Mouse (Mus musculus) CD4-positive, CD25-positive, alpha-beta regulatory T cell, adult 2 months (primary cell): ENCODE measurements around the gene Htra1.

ENCODE experiments used
- DNase-seq: peaks from one replicate; pipeline ENCODE4 v3.0.0-alpha.2; 2012; ENCODE audit warnings: low read depth, low spot score

Htra1 gene

DNA sequence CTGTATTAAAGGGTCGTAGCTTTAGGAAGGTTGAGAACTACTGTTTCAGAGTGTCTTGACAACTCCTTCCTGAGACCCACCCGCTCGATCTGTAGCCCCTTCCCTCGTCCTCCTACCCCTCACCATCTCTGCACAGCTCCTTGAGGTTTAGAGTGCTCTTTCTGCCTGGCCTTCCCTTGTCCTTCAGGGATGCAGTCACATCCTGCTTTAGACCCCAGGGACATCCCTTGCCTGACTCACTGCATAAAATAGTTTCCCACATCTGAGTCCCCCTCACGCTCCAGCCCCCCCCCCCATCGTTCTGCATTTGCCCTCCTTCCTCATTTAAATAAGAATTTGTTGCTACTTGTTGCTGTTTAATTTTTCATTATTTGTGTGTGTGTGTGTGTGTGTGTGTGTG lies 31.0 kb downstream of the Htra1 start:
- DNase-seq: no peak

- DNase-seq: no peak
Observed at GRCm38 (mm10) chr7:130967901-130968300, 32.0 kb downstream of the Htra1 start.

DNA sequence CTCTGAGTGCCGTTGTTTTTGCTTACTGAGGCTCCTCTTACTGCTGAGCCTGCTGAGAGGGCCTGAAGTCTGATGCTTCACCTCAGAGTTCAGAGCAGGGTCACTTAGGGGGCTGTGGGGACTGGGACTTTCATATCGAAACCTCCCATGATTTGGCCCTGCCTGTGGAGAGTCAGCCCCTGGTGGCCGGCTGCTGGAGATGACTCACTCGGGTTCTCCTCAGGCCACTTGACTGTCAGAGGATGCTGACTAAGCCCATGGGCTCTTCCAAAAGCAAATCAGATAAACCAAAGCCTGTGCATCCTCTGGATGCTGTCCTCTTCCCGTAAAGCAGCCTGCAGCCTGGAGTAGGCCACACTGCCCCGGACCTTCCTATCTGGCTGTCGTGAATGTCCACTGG lies 32.6 kb downstream of the Htra1 start:
- no peak for DNase-seq

DNA sequence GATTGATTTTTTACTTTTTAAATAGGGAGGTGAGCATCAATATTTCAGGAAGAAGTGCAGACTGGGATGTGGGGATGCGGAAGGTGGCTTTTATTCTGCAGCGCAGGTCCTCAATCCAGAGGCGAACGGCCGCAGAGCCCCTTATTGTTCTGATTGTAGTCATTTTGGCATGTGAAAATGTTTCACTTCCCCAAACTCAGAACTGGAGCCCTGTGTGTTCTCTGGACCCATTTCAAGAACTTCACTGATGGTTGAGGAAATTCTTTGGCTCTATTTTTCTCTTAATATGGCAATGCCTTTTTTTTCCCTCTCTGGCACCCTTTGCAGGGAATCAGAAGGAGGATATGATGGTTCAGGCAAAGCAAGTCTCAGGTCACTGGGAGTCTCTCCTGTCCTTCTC lies 33.2 kb downstream of the Htra1 start:
- DNase-seq: no peak

- no peak for DNase-seq
Observed at GRCm38 (mm10) chr7:130969507-130969906, 33.6 kb downstream of the Htra1 start.

DNA sequence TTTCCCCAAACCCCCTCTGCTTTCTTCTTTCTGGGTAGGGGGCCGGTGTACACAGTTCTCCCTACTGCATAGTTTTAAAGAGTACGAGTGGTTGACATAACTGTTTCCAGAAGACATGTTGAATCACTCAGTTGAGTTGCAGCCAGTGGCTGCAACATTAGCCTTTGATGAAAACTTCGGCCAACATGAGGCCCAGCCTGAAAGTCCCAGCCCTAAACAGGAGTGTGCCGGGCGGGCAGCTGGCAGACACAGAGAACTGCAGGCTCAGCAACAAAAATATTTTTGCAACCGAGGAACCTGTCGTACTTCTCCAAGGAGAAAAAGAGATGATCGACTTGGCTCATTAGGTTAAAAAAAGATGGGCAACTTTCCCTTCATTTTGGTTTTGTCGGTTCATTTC lies 36.9 kb downstream of the Htra1 start:
- DNase-seq: no peak

- no peak for DNase-seq
Observed at GRCm38 (mm10) chr7:130976305-130976935, 40.5 kb downstream of the Htra1 start.

DNA sequence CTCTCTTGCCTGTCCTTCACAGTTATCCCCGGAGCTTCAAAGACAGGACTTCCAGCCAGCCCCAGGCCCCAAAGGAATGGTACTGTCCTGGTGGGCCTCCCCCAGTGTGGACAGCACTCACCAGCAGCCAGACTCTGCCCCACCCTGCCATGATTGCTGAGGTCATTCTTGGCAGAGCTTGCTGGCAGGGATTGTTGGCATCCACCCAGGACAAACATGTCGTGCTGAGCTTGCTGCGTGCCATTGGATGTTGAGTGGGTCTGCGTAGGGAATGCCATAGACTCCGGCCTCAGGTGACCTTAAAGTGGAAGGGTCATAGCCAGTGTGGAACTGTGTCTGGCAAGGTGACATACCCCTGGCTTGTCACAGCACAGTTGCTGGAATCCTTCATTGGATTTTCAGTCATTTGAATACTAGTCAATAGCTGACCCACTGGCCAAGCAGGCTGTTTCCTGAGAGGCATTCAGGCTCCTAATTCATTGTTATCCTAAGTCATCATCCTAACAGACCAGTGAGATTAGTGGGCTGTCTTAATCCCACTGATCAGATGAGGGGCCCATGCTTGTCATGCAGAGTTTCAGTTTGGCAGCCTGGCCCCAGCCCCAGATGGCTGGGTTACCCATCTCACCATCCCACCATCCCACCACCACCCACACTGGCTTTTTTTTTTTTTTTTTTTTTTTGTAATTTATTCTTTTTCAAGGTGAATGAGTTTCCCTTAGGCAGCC lies 42.0 kb downstream of the Htra1 start:
- DNase-seq: no peak

- DNase-seq: no peak
Observed at GRCm38 (mm10) chr7:130978545-130978944, 42.6 kb downstream of the Htra1 start.

DNA sequence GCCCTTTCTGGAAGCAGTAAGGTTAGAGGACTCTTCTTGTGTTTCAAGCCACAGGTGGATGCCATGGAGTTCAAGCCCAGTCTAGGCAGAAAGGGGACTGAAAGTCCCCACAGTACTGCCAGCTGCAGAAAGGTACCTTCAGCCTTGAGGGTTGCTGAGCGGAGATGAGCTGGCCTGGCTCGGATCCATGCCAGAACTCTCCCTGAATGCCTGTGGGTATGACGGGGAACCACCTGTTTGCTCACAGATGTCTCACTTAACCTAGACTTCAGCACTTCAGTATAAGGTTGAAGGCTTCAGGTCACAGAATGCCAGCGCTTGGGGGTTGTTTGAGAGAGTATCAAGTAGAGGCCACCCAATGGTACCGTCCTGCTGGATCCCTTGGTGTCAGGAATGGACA lies 44.2 kb downstream of the Htra1 start:
- DNase-seq: no peak

- no peak for DNase-seq
Observed at GRCm38 (mm10) chr7:130982371-130982770, 46.5 kb downstream of the Htra1 start.

DNA sequence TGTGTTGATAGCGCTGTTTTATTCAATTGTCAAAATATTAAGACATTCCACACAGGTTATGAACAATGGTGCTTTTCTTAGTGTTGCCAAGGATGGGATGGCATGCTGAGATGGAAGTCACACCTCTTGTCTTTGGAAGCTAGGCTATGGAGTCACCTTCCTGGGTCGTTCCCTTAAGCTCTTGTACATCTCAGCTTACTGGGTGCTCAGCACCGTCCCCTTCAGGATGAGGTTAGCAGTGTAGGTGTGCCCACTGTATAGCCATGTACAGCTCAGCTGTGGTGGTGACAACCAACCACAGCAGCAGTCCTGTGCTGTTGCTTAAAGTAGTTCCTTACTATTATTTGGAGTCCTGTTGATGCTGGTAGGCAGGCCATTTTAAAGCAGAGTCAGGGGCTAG lies 47.0 kb downstream of the Htra1 start:
- DNase-seq: no peak

DNA sequence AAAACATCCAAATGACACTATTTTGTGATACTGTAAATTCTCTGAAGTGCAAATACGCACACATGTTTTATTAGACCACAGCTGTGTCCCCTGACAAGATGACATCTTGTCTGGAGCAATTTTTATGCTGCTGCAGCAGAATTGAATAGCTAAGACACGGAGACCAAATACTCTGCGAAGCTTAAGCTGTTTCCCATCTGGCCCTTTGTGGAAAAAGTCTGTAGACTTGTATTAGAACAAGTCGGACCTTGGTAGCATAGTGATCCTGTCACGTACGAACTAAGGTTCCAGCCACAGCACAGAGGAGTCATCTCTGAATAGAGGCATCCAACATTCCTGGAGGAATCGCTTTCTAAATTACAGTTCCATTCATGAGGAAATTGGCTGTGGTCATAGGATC lies 48.4 kb downstream of the Htra1 start:
- DNase-seq: no peak

DNA sequence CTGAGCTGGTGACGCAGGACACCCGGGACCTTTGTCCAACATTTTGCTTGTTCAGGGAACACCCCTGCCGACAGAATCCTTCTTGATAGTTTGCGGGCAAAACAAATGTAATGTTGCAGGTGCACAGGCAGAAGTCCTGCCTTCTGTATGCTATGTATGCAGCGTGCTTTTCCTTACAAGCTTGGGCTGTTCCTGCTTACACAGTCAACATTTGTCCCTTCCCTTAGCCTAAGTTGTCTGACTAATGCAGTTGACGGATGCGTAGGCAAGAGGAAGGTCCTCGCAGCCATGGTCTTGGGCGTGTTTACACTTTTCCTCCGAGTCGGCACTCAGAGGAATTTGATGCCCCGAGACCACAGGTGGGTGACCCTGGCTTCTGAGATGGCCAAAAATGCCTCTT lies 49.3 kb downstream of the Htra1 start:
- DNase-seq: no peak

DNA sequence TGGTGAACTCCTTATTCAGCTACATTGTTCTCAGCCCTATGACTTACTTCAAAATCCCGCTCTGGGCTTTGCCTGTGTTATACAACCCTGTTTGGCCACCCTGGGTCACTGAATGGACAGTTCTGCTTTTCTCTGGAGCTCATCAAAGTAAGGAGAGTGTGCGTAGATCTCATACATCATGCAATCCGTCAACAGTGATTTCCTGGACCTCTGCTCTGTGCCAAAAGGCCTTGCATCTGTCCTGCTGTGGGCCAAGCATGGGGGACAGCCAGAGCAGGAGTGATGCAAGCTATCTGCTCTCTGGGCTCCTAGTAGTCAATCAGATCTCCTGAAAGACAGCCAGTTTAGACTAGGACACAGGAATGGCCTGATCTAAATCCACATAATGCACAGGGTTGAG lies 49.8 kb downstream of the Htra1 start:
- DNase-seq: no peak

- DNase-seq: no peak
Observed at GRCm38 (mm10) chr7:130988146-130988545, 52.2 kb downstream of the Htra1 start.

DNA sequence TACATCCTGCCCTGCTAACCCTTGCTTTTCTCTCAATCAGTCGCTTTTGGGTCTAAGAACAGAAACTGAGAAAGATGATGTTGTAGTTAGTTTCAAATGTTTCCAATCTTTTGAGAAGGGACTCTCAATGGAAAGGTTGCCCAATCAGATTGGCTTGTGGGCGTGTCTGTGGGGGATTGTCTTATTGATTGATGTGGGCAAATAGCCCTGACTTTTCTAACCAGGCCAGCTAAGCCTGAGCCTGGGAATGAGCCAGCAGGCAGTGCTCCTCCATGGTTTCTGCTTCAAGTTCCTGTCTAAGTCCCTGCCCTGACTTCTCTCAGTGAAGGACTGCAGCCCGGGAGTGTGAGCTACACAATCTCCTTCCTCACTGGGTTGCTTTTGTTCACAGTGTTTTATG lies 53.5 kb downstream of the Htra1 start:
- no peak for DNase-seq

DNA sequence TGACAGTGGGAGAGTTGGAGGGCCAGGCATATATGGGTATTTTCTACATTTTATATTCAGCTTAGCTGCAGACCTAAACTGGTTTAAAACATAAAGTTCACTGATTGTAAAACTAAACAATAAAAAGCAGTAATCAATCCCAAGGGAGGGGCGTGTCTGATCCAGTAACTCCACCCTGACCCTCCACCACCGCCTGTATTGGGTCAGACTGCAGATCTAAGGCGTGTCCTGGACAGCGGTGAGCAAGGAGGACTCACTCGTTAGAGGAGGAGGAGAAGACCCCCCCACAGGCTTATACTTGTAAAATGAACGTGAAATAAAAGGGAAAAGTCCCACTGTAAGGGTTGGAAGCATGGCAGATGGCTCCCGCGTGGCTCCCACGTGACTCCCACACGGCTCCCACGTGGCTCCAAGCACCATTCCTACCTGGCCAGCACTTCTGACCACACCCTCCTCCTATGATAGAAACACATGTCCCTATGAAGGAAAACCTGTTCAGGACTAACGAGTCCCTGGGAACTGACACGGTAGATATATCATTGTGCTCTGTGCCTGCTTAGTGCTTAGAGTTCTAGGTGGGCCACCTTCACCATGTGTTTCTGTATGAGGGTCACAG lies 55.4 kb downstream of the Htra1 start:
- no peak for DNase-seq

DNA sequence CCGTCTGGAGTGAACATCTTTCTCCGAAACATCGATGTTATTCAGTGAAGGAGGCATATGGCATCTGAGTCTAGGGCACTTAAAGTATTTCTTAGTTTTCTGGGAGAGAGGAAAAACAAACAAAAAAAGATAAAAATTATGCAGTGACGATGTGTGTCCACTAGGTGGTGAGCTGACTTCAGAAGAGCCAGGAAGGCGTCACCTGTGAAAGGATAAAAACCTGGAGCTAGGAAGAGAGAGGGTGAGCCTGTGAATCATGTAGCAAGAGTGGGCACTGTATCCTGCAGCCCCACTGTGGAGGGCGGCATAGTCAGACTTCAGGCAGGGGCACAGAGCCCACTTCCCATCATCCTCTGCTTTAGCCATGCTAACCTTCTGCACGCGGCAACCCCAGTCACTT lies 58.0 kb downstream of the Htra1 start:
- peak; percentile 5 for DNase-seq

DNA sequence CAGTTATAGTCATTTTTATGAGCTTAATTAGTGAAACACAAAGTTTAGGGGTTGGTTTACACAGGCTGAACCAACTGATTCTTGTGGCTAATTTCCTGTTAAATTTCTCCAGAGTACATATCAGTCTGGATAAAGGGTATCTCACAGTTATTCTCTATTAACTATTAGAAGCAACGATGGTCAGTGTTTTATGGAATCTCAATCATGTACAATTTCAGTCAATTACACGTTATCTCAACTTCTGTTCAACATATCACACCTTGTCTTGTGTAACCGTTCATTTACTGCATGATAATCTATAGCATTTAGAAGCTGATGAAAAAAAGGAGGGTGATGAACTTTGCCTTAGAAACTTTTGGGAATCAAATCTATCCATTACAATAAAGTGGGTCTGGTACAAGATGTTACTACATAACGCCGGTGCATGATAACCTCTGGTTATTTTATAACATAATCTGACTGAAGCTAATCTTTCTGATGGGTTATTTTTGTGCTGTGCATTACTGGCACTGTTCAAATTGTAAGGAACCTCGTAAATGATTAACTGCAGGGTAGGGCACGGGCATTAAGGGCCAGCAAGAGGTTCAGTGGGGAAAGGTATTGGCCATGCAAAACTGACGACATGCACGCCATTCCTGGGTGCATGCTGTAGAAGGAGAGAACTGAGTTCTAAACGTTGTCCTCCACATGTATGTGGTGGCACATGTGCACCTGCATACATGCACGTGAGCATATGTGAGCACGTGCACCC lies 66.2 kb downstream of the Htra1 start:
- DNase-seq: no peak

GRCm38 (mm10) chr7:131004071-131004470 lies 68.2 kb downstream of the Htra1 start:
- DNase-seq: no peak

DNA sequence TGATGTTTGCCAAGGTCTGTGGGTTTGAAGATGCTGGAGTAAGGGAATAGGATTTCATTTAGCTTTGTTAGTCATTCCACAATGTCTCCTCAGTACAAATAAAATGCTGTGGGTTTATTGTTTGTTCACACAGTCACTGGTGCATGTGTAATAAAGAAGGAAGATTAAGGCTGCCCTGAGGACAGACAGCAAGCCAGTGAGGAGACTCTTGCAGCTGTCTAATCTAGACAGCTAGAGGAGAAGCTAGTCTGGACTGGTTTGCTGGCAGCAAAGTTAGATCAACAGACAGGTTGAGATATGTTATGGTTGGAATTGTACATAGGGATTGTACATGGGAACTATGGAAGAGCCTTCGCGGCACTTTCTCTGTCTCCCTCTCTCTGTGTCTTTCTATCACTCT lies 71.3 kb downstream of the Htra1 start:
- no peak for DNase-seq
